ENCODE assay signal across 18 mouse cellular contexts in the genomic region with DNA sequence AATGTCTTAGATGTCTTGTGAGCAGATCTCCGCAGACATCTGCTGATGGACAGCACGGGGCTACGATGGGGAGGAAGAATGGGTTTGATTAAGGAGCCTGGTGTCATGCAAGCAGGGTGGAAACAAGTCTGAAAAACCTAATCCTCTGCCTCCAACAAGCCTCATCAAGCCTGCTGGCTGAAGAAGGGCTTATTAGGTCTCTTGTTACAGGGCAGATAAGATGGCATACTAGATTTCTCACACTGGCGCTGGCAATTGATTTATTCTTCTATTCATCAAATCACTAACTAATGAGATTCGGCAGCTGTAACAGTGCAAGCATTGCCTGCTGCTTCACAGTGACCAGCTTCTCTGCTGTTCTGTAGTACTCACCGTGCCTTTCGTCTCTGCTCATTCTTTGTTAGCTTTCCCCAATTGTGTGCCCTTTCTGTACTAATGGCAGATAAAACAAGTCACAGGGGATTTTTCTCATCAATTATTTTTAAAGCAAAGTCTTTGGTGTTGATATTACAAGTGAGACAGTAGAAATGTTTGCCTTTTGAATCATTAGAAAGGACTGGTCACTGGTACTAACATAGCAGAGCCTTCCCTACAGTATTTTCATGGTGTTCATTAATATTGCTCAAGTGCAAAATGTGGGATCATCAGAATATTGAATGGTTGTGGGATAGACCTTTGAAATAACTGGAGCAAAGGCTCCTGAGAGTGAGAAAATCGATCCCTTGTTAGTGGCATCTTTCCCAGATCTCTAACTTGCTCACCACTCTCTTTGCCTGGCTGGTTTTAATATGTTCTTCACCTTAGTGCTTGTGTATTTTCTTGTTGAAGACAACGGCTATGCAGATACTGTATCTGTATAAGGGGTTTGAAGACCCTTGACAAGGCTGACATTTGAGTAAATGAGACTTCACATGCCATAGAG. TPM values are rescaled to one million over a fixed set of nuclear protein-coding genes. Genes with fewer than 3 reads are reported as not detected.
A peak's percentile ranks its signal among the peaks of the same experiment; 100 is the strongest.
DNase-seq lines count a peak whose midpoint lies in the region; ATAC-seq and TF ChIP-seq lines count a peak whose summit lies in the region.
"Had no signal": no experiment of that assay in that cellular context is flagged by ENCODE, and none has a peak within 500 bp of the region (broad histone marks: within the 10 kb centered on the region; RNA-seq: fewer than 3 reads in every experiment).

No protein-coding gene starts in this region.

- H3K27ac ChIP-seq in hindbrain, embryonic 14.5 days = peak overlapping the region; percentile 52; the same call in 1 of the 2 replicates
- peak overlapping the region; percentile 26; the same call in 1 of the 2 replicates for H3K27ac ChIP-seq in midbrain, embryonic 16.5 days (ENCODE audit: low read length)
- H3K27ac ChIP-seq: gastrocnemius, adult 2 months; limb, embryonic 12.5 days; stomach, embryonic 15.5 days had no signal

- DNase-seq in embryo, embryonic 10.5 days (ENCODE audit: low spot score) = peak; percentile 6
- DNase-seq in embryo, embryonic 9.5 days (ENCODE audit: extremely low spot score) = no peak
- DNase-seq in brain, embryonic 14.5 days (ENCODE audit: low read depth) = peak; percentile 87
- peak; percentile 49 for DNase-seq in hindbrain, embryonic 14.5 days (ENCODE audit: low spot score)
- no peak for DNase-seq in urinary bladder, postnatal 10 days (ENCODE audit: low spot score)
- DNase-seq in B cell, adult 2 months = no peak
- DNase-seq: adrenal gland, adult 8-10 months; cerebellum, postnatal 36 days; gastrocnemius, adult 2 months; heart, postnatal 4 days; kidney, postnatal 25 days; lung, adult 18-20 months; right cerebral cortex, postnatal 25 days; thymus, postnatal 4 days had no signal

- H3K27me3 ChIP-seq in hindbrain, embryonic 14.5 days (ENCODE audit: control insufficient read depth, insufficient read depth, low read length) = no peaks in the 10 kb centered on the region
- H3K27me3 ChIP-seq in midbrain, embryonic 16.5 days (ENCODE audit: control insufficient read depth, insufficient read depth, low read depth, low read length) = no peaks in the 10 kb centered on the region
- H3K27me3 ChIP-seq: limb, embryonic 12.5 days; stomach, embryonic 15.5 days had no signal

- peaks cover 9% of the 10 kb centered on the region; the same call in 1 of the 2 replicates for H3K4me1 ChIP-seq in hindbrain, embryonic 14.5 days (replicated peaks; ENCODE audit: control insufficient read depth, insufficient read depth, low read length)
- H3K4me1 ChIP-seq in midbrain, embryonic 16.5 days (ENCODE audit: control insufficient read depth, insufficient read depth, low read length) = peaks cover 9% of the 10 kb centered on the region
- H3K4me1 ChIP-seq: limb, embryonic 12.5 days; stomach, embryonic 15.5 days had no signal

- ATAC-seq in hindbrain, embryonic 14.5 days (ENCODE audit: low FRiP score) = peak; percentile 70
- ATAC-seq in midbrain, embryonic 16.5 days = peak; percentile 85
- ATAC-seq in frontal cortex, adult (ENCODE audit: low TSS enrichment) = no peak

- TF ChIP-seq CTCF in brain, embryonic 14.5 days (IDR thresholded peaks at IDR 0.05; ENCODE audit: borderline replicate concordance, extremely low read depth, insufficient read depth, insufficient read length) = no peak

- H3K4me2 ChIP-seq in hindbrain, embryonic 14.5 days (replicated peaks) = peak overlapping the region; percentile 15
- peak overlapping the region; percentile 32; the same call in 1 of the 2 replicates for H3K4me2 ChIP-seq in midbrain, embryonic 16.5 days (ENCODE audit: low read length)
- H3K4me2 ChIP-seq: limb, embryonic 12.5 days; stomach, embryonic 15.5 days had no signal

- H3K9me3 ChIP-seq in hindbrain, embryonic 14.5 days (ENCODE audit: control insufficient read depth, low read length) = no peaks in the 10 kb centered on the region
- H3K9me3 ChIP-seq in midbrain, embryonic 16.5 days (replicated peaks; ENCODE audit: control insufficient read depth, low read length, poor library complexity, severe bottlenecking) = no peaks in the 10 kb centered on the region
- H3K9me3 ChIP-seq: limb, embryonic 12.5 days; stomach, embryonic 15.5 days had no signal

- TF ChIP-seq POLR2A in brain, embryonic 14.5 days (IDR thresholded peaks at IDR 0.05; ENCODE audit: borderline replicate concordance, extremely low read depth, insufficient read depth, insufficient read length, poor library complexity, severe bottlenecking) = no peak

- WGBS in hindbrain, embryonic 14.5 days = 29% methylated on average over 9 of the region's 9 CpGs
- 20% methylated on average over 9 of the region's 9 CpGs for WGBS in midbrain, embryonic 16.5 days

- no peaks in the 10 kb centered on the region for H3K36me3 ChIP-seq in hindbrain, embryonic 14.5 days (replicated peaks; ENCODE audit: control insufficient read depth, insufficient read depth)
- no peaks in the 10 kb centered on the region for H3K36me3 ChIP-seq in midbrain, embryonic 16.5 days (ENCODE audit: control insufficient read depth, insufficient read depth, low read length)
- H3K36me3 ChIP-seq: limb, embryonic 12.5 days; stomach, embryonic 15.5 days had no signal

- no peak overlapping the region for H3K4me3 ChIP-seq in hindbrain, embryonic 14.5 days (replicated peaks; ENCODE audit: low read length)
- no peak overlapping the region for H3K4me3 ChIP-seq in midbrain, embryonic 16.5 days (ENCODE audit: low read depth, low read length)
- H3K4me3 ChIP-seq: gastrocnemius, adult 2 months; limb, embryonic 12.5 days; stomach, embryonic 15.5 days had no signal

- peak overlapping the region; percentile 6; the same call in 1 of the 2 replicates for H3K9ac ChIP-seq in hindbrain, embryonic 14.5 days
- H3K9ac ChIP-seq in midbrain, embryonic 16.5 days (ENCODE audit: low read depth, low read length) = no peak overlapping the region
- H3K9ac ChIP-seq: limb, embryonic 12.5 days; stomach, embryonic 15.5 days had no signal

RNA-seq across cellular contexts. Expression of a gene that starts 35.5 kb away (rescaled TPM):
- polyA plus RNA-seq in brain, embryonic 14.5 days (2012; rRNA removed) = 0.03 and 0.10 TPM in 2 replicates
- not detected in 2 replicates for polyA plus RNA-seq in hindbrain, embryonic 14.5 days (2014; fragmentation: Nextera tagmentation; extraction: Ambion mirVana)
- 0.13 TPM in 1 of 2 replicates, not detected in the other for polyA plus RNA-seq in midbrain, embryonic 16.5 days (2015; fragmentation: Nextera tagmentation; extraction: Ambion mirVana)
- polyA plus RNA-seq: limb, embryonic 12.5 days had no signal

Comparison
In these comparisons a context has a peak if more than half of its experiments do, and no peak if none do; other contexts are left out.
1. DNase-seq: peak in embryo, embryonic 10.5 days (single experiment), brain, embryonic 14.5 days (single experiment) and hindbrain, embryonic 14.5 days (single experiment); none in embryo, embryonic 9.5 days (single experiment), urinary bladder, postnatal 10 days (single experiment) and B cell, adult 2 months (0 of 2).